Mouse (Mus musculus) urinary bladder, postnatal 25 days (tissue): ENCODE data around the gene Prpf39.
A peak's percentile ranks its signal among the peaks of the same experiment; 100 is the strongest.

Experiments used
- DNase-seq: peaks from one replicate; pipeline ENCODE4 v3.0.0; 2022; ENCODE audit warnings: low spot score

Prpf39 gene

DNA sequence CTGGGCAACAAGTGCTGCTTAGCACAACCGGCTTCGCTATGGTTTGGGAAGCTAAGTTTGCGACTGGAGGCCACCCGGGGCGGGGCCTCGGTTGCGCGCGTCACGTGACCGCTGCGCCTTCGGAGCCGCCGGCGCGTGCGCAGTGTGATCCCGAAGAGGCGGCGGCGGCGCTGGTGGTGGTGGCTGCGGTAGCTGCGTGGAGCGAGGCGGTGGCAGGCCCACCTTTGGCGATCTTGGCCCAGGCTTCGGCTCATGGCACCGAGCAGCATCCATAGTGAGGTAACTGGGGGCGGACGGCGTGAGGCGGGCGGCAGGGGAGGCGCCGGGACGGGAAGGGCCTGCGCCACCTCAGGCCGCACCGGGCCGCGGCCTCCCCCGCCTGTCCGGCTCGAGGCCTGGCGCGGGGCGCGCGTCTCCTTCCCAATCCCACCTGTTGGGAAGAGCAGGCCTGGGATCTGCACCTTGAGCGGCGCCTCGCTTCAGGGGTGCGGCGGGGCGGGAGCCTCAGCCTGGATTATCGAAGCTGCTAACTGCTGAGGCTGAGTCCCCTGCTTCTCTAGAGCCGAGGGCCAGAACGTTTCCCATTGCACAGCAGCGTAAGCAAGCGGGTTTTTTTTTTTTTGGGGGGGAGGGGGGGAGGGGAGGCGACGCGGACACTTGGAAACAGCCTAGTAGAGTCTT lies at the start of gene Prpf39:
Prpf39 (plus strand) TSS at position 144 of the 681 bp plus-strand sequence.
- DNase-seq: peak; percentile 91

DNA sequence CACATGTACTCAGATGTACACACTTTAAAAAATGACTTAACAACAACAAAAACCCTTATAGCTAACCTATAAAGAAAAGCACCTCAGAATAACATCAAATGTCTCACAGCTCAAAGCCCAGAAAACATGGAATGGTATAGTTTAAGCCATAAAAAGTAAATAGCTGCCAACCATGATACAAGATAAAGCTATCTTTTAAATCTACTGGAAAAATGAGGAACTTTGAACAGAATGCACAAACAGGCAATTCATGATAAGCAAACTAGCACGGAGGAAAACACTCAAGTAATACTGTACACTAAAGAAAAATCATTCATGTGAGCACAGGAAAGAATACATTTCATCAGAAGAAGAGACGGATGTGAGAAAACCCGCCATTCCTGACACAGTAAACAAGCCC lies 28.4 kb upstream of the Prpf39 start:
- DNase-seq: no peak

DNA sequence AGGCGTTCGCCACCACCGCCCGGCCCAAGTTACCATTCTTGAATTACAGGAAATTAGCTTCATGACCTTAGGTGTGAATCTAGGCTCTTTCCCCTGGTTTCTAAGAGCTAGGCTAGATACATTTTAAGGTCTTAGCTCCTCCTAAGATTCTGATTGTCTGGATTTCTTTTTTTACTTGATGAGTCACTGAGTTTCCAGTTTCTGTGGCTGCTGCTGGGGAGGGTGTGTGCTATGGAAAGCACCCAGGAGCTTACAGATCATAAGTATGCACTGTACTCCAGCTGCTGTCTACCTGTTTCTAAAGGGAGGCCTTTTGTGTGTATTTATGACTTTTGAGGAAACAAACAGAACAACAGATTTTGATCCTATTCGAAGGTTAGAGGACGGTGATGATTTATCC lies 13.3 kb upstream of the Prpf39 start:
- no peak for DNase-seq

DNA sequence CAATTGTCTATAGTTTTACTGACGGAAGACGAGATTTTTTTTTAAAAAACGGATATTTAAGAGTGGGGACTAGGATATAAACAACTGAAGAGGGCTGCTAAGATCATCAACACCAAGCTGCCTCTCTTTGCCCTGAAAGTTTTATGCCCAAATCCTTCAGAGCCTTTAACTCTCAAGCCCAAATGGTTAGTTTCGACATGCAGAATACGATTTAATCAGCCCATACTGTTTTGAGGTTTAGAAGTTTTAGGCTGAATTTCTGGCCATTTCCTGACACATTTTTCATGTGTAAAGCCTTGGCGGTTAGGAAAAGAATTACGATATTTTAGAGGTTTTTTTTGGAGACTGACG lies 319 bp upstream of the Prpf39 start:
- DNase-seq: no peak

DNA sequence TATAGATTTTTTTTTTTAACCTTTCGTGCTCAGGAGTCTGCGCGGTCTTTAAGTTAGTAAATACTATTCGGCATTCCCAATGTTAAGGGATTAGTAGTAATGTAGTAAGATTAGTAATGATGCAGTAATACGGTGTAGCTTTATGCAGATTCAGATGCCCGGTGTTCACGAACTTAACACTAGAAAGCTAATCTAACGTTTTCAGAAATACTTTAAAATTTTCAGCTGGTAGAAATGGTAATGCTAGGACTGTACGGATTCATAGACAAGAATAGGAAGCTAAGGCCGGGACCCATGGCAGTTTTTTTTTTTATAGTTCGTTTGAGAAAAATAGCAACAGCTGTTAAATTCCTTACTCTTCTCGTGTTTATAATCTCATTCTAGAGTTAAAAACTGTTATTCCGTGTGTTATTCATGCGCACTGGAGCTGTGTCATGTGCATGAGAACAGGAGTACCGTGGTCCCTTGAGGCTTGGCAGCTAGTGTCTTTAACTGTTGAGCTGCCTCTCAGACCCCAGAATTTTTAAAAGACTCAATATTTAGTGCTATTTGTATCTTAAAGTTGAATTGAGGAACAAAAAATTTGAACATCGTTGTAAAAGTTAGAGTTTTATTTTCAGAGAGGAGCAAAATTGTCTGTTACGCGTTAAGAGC lies 886 bp downstream of the Prpf39 start:
- no peak for DNase-seq

DNA sequence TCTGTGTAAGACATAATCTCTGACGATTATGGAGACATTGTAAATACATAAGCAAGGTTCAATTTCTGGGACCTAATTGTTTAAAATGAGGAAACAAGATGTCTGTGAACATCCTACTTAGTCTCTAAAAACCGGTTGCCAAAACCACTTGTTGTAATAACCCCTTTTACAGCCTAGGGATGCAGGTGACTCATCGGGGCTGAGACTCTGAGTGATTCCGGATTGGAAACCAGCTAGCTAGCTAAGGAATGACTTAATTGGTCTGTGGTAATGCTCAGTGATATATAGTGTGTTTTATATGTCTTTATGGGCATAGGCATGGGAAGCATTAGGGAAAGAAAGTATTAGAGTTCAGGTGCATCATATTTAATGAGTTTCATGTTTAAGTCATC lies 1.4 kb downstream of the Prpf39 start:
- DNase-seq: no peak

DNA sequence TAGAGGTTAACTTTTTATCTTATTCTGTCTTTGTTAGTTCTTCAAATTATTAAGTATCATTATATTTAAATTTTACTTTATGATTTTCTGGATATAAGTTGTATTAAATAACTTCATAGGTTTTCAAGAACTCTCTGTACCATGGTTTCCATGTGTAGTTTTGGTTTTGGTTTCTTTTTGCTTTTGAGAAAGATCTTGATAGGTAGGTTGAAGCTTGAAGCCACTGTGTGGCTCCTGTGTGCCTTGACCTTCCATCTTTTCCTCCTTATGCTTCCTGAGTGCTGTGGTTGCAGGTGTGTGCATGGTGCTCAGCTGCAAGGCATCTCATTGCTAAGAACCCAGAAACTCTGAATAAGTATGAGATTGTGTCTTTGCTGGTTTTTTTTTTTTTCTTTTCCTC lies 12.7 kb downstream of the Prpf39 start:
- DNase-seq: no peak

DNA sequence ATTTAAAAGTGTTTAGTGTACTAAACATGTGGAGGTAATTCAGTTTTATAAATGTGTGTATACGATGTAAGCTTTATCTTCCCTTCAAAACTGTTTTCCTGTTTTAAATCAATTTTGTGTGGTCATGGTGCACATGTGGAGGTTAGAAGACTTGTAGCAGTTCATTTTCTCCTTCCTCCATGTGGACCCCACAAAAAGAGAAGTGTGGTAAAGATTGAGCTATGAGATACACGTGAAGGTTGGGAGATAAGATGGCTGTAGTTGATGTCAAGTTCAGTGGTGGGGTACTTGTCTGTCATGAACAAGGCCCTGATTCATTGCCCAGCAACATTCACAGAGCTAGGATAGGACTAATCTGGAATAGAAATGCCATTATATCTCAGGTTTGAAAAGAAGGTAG lies 22.1 kb downstream of the Prpf39 start:
- no peak for DNase-seq

DNA sequence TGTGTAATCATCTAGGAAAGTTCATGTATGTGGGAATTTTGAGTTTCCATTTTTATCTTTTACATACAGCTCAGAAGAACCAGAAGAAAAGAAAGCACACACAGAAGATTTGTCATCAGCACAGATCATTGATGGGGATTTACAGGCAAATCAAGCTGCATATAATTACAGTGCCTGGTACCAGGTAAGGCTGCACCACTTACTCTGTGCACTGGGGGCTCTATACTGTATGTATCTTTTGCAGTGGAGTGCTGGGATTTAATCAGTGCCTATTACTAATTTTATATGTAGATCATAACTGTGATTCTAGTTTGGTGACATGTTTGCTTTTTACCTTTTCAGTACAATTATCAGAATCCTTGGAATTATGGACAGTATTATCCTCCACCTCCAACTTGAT lies 24.9 kb downstream of the Prpf39 start:
- DNase-seq: no peak

DNA sequence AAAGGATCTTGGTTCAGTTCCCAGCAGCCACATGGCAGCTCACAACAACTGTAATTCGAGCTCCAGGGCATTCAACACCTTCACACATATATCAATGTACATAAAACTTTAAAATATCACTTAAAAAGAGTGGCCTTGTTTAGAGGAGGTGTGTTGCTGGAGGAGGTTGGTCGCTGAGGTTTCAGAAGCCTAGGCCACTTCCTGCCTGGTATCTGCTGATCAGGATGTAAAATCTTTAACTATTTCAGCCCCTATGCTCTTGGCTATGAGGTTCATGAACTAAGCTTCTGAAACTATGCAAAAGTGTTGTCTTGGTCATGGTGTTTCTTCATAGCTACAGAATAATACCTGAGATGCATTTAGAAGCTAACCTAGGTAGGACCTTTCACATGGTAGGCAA lies 29.1 kb downstream of the Prpf39 start:
- DNase-seq: no peak

DNA sequence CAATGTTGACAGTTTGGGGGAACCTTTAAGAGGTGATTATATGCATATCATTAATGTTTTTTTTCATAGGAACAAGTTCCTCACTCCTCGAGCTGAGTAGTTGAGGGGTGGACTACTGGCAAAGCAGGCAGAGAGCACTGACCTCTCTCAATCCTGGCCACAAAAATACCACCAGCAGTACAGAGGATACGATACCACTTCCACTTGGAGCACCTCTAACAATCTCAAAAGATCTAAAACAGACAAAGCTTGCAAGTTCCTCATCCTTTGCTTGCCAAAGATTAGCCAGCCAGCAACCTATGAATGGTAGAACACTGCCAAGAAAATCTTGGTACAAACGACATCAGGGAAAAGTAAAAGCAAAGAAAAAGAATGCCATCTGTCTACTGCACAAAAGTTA lies 30.1 kb downstream of the Prpf39 start:
- DNase-seq: no peak

DNA sequence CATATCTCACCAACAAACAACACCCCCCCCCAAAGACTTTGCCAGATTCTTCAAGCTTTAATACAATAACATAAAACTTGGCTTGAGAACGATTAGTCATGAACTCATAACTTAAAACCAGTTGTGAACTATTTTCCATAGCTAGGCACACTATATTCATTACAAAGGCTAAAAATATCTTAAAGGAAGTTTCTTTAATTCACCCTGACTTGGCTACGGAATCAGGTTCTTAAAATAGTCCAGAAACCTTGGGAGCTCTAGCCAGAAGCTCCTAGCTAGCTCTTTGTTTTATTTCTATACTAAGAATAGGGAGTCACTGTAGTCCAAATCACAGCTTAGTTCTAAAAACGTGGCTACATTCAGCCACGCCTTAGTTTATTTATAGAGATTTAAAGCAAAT lies 32.3 kb downstream of the Prpf39 start:
- no peak for DNase-seq

DNA sequence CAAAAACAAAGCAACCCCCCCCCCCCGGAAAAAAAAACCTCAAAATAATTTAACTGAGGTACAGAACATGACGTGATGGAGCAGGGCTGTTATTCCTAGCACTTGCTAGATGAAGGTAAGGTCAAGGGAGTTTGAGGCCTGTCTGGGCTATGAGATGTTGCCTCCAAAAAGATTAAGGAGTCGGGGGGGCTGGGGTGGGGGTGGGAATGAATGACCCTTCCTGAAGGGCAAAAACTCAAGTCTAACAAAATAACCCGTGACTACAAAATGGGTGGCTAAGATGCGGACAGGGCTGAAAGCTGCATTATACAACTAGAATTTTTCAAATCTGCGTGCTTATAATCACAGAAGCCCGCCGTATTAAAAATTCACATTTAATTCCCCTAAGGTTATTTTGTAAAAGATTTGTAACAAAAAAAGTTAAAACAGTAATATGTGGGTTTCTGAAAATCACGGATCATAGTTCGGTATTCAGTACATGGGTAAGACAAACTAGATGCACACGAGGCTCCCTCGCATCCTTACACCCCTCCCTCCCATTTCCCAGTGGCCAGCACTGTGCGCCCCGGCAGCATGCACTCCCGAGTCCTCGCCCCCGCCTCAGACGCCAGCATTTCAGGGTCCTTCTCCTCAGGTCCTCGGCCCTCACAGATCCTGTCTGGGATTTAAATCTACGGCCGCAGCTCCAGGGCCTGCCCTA lies 36.9 kb downstream of the Prpf39 start:
- no peak for DNase-seq

DNA sequence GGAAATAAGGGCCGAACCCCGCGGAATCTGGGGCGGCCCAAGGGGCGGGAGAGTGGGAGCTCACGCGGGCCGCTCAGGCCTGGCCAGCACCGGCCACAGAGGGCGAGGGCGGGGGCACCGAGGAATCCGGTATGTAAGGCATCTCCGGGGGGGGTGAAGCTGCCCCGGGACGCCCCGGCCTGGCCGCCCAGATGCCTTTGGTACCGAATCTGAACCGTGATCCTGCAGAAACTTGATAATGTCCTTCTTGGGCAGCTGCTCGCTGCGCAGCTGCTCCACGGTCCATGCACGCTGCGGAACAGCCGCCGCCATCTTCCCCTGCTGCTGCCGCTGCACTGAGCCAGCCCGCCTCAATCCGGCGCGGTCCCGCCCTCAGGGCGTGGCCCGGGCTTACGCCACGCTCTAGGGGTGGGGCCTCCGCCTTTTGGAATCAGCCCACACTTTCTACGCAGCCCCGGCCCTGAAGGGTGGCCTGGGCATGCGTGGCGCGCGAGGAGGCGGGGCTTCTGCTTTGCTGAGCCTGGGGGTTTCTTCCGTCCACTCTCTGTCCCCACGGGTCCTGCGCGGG lies 37.6 kb downstream of the Prpf39 start, which contains the start of gene Fkbp3:
Fkbp3 (minus strand) TSS at position 397 of the 568 bp plus-strand sequence.
- peak; percentile 98 for DNase-seq

DNA sequence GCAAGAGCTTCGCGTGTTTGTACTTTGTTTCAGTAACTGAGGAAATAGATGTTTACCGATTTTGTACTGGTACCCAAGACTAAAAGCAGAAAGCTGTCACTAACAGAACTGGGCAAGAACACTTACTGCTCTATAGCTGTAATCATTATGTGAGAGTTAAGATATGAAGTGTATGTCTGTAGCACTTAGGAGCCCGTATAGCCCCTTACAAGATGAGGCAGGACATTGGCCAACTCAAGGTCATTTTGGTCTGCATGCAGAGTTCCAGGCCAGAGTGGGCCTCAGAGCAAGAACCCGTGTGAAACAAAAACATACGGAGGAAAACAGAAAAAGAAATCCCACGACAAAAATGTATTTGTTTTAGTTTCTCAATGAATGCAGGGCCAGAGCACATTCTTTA lies 38.5 kb downstream of the Prpf39 start:
- DNase-seq: no peak

DNA sequence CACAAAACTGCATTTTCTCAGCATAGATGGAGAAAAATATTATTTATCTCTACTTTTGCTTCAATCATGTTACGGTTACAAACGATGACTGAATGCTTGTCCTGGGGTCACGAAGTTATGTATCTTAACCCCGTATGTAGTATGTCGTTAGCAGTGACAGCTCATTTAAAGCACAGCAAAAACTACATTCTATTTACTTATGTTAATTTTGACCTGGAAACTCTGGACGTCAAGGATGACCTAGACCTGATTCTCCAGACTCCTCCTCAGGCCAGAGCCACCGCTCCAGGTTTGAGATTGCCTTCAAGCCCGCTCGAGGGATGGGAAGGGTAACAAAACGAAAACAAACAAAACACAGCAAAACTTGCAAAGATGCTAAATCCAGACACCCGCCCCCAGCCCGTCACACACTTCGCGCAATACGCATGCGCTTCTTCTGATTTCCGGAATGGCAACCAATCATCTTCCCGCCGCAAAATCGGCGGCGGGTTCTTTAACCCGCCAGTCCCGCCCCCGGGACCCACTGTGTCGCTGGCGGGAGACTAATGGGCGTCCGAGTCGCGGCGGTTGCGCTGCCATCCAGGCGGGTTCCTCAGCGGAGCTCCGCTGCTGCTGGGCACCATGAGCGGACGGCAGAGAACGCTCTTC lies 39.1 kb downstream of the Prpf39 start, which contains the start of gene Fancm:
Fancm (plus strand) TSS at position 519 of the 648 bp plus-strand sequence.
- DNase-seq: peak; percentile 81

DNA sequence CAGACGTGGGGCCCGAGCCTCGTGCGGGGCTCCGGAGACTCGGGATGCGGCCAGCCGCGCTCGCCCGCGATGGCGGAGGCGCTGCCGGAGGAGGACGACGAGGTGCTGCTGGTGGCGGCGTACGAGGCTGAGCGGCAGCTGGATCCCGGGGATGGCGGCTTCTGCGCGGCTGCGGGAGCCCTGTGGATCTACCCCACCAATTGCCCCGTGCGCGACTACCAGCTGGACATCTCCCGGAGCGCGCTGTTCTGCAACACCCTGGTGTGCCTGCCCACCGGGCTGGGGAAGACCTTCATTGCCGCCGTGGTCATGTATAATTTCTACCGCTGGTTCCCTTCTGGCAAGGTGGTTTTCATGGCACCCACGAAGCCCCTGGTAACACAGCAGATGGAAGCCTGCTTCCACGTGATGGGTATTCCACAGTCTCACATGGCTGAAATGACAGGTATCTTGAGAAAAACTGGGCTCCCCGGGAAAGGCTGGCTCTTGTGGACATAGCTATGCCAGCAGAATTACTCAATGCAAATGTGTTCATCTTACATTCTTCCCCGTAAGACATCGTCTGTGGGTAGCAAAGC lies 39.7 kb downstream of the Prpf39 start:
- no peak for DNase-seq

DNA sequence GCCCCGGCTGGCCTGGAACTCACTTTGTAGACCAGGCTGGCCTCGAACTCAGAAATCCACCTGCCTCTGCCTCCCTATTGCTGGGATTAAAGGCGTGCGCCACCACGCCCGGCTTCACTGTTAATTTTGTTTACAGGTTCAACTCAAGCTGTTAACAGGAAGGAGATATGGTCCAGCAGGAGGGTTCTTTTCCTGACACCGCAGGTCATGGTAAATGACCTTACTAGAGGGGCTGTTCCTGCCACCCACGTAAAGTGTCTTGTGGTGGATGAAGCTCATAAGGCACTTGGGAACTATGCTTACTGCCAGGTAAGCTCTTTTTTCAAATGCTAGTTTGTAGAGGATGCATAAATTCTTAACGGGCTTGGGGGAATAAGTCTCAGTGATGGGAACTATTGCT lies 40.8 kb downstream of the Prpf39 start:
- DNase-seq: no peak

DNA sequence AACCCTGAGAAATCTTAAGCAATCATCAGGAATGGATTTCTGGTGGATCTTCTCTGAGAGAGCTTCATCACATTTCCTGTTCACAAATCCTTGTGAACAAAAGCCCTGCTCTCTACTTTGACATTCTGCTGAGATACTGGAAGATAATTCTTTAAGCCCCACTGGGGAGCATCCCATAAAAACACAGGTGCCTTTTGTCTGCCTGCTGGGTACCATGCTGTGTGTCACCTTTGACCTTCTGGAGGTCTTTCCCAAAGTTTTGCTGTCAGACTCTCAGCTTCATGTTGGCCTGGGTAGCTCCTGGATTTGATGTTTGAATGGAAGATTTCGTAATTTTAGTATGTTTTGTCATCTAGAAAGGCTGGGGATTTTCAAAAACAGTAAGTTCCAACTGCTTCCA lies 72.6 kb downstream of the Prpf39 start:
- no peak for DNase-seq

DNA sequence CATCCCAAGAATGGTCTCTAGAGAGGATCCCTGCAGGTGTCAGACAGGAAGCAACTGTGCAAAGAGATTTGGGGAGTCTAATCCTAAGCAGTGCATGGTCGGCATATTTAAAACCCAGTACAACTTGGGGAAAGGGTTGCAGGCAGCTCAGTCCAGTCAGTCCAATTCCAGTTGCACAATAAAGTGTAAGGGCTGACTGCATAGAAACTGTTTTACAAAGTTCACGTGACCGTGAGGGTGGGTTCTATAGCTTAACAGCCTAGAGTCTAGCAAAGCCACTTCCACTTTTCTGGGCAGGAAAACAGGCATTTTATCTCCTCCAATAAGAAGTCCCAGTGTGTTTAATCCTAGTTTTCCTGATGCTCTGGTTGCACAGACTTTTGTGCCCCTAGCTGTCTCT lies 75.4 kb downstream of the Prpf39 start:
- no peak for DNase-seq

DNA sequence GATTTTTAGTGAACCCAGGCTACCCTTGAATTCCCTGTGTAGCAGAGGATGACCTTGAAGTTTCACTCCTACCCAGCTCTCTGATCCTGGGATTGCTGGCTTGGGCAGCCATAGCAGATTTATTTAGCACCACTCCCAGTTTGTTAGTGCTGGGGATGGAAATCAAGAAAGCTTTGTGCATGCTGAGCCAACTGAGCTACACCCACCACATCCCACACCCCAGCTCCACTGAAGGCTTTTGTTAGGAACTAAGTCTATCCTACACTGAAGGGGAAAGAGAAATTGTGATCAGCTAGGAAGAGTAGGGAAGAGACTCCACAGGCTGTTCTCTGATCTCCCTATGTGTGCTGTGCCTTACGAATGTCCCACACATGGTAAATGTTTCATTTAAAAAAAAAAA lies 76.7 kb downstream of the Prpf39 start:
- no peak for DNase-seq
